Mouse (Mus musculus) megakaryocyte, embryonic 14.5 days (primary cell): ENCODE data around the gene Babam2.

Source experiments
- FLI1 ChIP-seq: IDR thresholded peaks from 2 replicates; pipeline ENCODE4 v1.6.1; 2012; ENCODE audit warnings: low read length, inconsistent platforms, mixed read lengths
- GATA1 ChIP-seq: IDR thresholded peaks from 3 replicates; pipeline ENCODE4 v1.6.1; 2012; ENCODE audit warnings: mixed read lengths, low read length, inconsistent platforms, borderline replicate concordance

DNA sequence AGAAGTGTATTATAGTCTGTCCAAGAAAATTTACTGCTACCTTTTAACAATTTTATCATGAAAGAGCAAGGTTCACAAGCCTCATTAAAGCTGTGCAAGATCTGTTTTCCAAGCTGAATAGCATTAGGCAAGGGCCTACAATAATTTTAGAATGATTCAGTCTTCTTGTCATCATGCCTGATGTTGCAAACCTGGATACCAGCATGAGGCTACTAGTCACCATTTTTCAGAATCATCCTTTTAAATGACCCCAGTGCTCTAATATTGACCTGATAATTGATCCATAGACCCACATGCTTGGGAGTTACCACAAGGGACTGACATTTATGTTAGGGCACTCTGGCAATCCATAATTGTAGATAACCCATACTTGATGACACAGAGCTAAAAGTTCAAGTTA, 149.5 kb downstream of the Babam2 start:
- TF ChIP-seq GATA1 (no peak), FLI1 (no peak)
